Mouse (Mus musculus): ENCODE measurements around the gene Hras. TPM values are rescaled to one million over a fixed set of nuclear protein-coding genes. Genes with fewer than 3 reads are reported as not detected.
A peak's percentile ranks its signal among the peaks of the same experiment; 100 is the strongest.

Gene Hras
- polyA plus RNA-seq, 2 experiments = 66.8 to 84.4 TPM

DNA sequence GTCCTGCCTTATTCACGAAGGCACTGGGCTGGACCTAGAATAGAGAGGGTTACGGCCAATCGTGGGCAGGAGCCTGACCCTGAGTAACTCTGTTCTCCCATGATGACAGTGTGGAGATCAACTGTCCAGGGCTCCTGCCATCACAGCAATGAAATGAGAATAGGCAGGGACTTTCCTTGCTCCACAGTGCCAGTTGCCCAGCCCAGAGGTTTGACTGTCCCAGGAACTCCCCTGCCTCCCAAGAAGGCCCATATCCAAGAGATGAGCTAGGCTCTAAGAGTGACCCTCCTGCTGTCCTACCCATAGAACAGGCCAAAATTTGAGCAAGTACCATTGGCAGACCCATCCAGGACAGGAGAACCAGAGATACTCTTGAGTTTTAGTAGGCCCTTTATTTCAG is 5.1 kb downstream of the Hras start:
- Histone ChIP-seq H3K9me3 (ENCODE audit: control insufficient read depth, low read length) (no peaks in the 10 kb centered on the region), H3K27me3 (ENCODE audit: control insufficient read depth, insufficient read depth, low read length) (no peaks in the 10 kb centered on the region), H3K4me1 (replicated peaks; ENCODE audit: control insufficient read depth in 2 of 2, insufficient read depth in 2 of 2, low read length in 1 of 2) (peaks cover 0 to 6% of the 10 kb centered on the region in 2 experiments; a peak in 2 of 4 replicates), H3K27ac (no peak overlapping the region), H3K36me3 (replicated peaks; ENCODE audit: control insufficient read depth, insufficient read depth, low read depth) (peaks cover 26% of the 10 kb centered on the region), H3K9ac (replicated peaks) (no peak overlapping the region), H3K4me2 (ENCODE audit: low read depth) (no peak overlapping the region), H3K4me3 (ENCODE audit: insufficient read depth in 1 of 2, low read depth in 2 of 2, low read length in 2 of 2) (no peak overlapping the region)
- no peak for DNase-seq (ENCODE audit: low read depth in 3 of 3, low spot score in 3 of 3)
- no peak for TF ChIP-seq CTCF (IDR thresholded peaks at IDR 0.05; ENCODE audit: low read depth)
- TF ChIP-seq EP300 (IDR thresholded peaks at IDR 0.05; ENCODE audit: low read depth) = no peak
- no peak for ATAC-seq (ENCODE audit: insufficient read depth)
- WGBS (ENCODE audit: insufficient replicate concordance) = 79% methylated on average over 3 of the region's 3 CpGs

DNA sequence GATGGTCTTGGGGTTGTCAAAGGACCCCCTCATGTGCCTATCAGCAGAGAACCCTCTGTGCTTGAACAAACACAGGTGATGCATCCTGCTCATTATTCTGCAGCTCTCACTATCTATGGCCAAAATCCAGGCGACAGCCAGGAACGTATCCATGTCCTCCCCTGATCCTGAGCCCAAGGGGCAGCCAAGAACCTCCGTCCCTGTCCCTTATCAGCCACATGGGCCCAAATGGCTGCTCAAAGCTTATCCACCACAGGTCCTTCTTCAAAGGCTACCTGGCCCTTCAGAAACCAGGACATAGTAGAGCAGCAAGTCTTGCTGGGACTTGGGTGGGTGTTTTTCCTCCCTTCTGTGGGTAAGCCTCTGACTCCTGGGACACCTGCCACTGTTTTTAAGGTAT is 5.6 kb downstream of the Hras start:
- ATAC-seq (ENCODE audit: insufficient read depth) (no peak), DNase-seq (ENCODE audit: low read depth in 3 of 3, low spot score in 3 of 3) (no peak)
- Histone ChIP-seq H3K4me3 (ENCODE audit: insufficient read depth in 1 of 2, low read depth in 2 of 2, low read length in 2 of 2) (no peak overlapping the region), H3K9me3 (ENCODE audit: control insufficient read depth, low read length) (no peaks in the 10 kb centered on the region), H3K36me3 (replicated peaks; ENCODE audit: control insufficient read depth, insufficient read depth, low read depth) (peaks cover 26% of the 10 kb centered on the region), H3K9ac (replicated peaks) (no peak overlapping the region), H3K4me1 (replicated peaks; ENCODE audit: control insufficient read depth in 2 of 2, insufficient read depth in 2 of 2, low read length in 1 of 2) (peaks cover 0 to 6% of the 10 kb centered on the region in 2 experiments; a peak in 2 of 4 replicates), H3K4me2 (ENCODE audit: low read depth) (no peak overlapping the region), H3K27me3 (ENCODE audit: control insufficient read depth, insufficient read depth, low read length) (no peaks in the 10 kb centered on the region), H3K27ac (no peak overlapping the region)
- TF ChIP-seq CTCF (IDR thresholded peaks at IDR 0.05; ENCODE audit: low read depth) (no peak), EP300 (IDR thresholded peaks at IDR 0.05; ENCODE audit: low read depth) (no peak)
- WGBS (ENCODE audit: insufficient replicate concordance) = 79% methylated on average over 3 of the region's 3 CpGs

DNA sequence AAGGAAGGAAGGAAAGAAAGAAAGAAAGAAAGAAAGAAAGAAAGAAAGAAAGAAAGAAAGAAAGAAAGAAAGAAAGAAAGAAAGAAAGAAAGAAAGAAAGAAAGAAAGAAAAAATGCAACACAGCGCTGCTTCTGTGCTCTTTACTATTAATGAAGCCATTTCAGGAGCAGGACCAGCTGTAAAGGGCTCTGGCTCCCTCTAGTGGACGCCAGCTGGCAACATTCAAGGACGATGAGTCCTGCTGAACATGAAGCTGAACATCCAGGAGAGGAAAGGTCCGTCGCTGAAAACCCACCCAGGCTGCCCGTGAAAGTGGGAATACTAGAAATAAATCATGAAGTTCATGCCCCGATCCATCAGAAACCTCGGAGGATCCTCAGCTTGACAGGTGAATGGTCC is 17.6 kb downstream of the Hras start:
- Histone ChIP-seq H3K4me3 (ENCODE audit: insufficient read depth in 1 of 2, low read depth in 2 of 2, low read length in 2 of 2) (no peak overlapping the region), H3K9me3 (ENCODE audit: control insufficient read depth, low read length) (no peaks in the 10 kb centered on the region), H3K4me2 (ENCODE audit: low read depth) (no peak overlapping the region), H3K27ac (no peak overlapping the region), H3K36me3 (replicated peaks; ENCODE audit: control insufficient read depth, insufficient read depth, low read depth) (no peaks in the 10 kb centered on the region), H3K4me1 (replicated peaks; ENCODE audit: control insufficient read depth in 2 of 2, insufficient read depth in 2 of 2, low read length in 1 of 2) (peaks cover 10 to 11% of the 10 kb centered on the region in 2 experiments), H3K9ac (replicated peaks) (no peak overlapping the region), H3K27me3 (ENCODE audit: control insufficient read depth, insufficient read depth, low read length) (no peaks in the 10 kb centered on the region)
- ATAC-seq (ENCODE audit: insufficient read depth) (no peak), DNase-seq (ENCODE audit: low read depth in 3 of 3, low spot score in 3 of 3) (peak; percentile 74 to 79 (median 76))
- no peak for TF ChIP-seq EP300 (IDR thresholded peaks at IDR 0.05; ENCODE audit: low read depth)
- peak; percentile 97 for TF ChIP-seq CTCF (IDR thresholded peaks at IDR 0.05; ENCODE audit: low read depth)
- WGBS (ENCODE audit: insufficient replicate concordance) = 3% methylated on average over 8 of the region's 8 CpGs

- WGBS (ENCODE audit: insufficient replicate concordance) = 73% methylated on average over 4 of the region's 4 CpGs
- ATAC-seq (ENCODE audit: insufficient read depth) (no peak), DNase-seq (ENCODE audit: low read depth in 3 of 3, low spot score in 3 of 3) (no peak)
- Histone ChIP-seq H3K27ac (no peak overlapping the region), H3K36me3 (replicated peaks; ENCODE audit: control insufficient read depth, insufficient read depth, low read depth) (no peaks in the 10 kb centered on the region), H3K9me3 (ENCODE audit: control insufficient read depth, low read length) (no peaks in the 10 kb centered on the region), H3K27me3 (ENCODE audit: control insufficient read depth, insufficient read depth, low read length) (no peaks in the 10 kb centered on the region), H3K4me1 (replicated peaks; ENCODE audit: control insufficient read depth in 2 of 2, insufficient read depth in 2 of 2, low read length in 1 of 2) (peaks cover 19 to 20% of the 10 kb centered on the region in 2 experiments), H3K4me3 (ENCODE audit: insufficient read depth in 1 of 2, low read depth in 2 of 2, low read length in 2 of 2) (no peak overlapping the region), H3K4me2 (ENCODE audit: low read depth) (no peak overlapping the region), H3K9ac (replicated peaks) (no peak overlapping the region)
- TF ChIP-seq CTCF (IDR thresholded peaks at IDR 0.05; ENCODE audit: low read depth) = peak; percentile 14; the same call in 1 of the 2 replicates
- no peak for TF ChIP-seq EP300 (IDR thresholded peaks at IDR 0.05; ENCODE audit: low read depth)
Observed at GRCm38 (mm10) chr7:141175068-141175467, 18.7 kb downstream of the Hras start.

- Histone ChIP-seq H3K4me3 (ENCODE audit: insufficient read depth in 1 of 2, low read depth in 2 of 2, low read length in 2 of 2) (peak overlapping the region in 1 of 2 experiments; percentile 58; a peak in 2 of 4 replicates), H3K27ac (peak overlapping the region; percentile 16; the same call in 1 of the 2 replicates), H3K27me3 (ENCODE audit: control insufficient read depth, insufficient read depth, low read length) (no peaks in the 10 kb centered on the region), H3K9ac (replicated peaks) (no peak overlapping the region; the same call in 1 of the 2 replicates), H3K9me3 (ENCODE audit: control insufficient read depth, low read length) (no peaks in the 10 kb centered on the region), H3K36me3 (replicated peaks; ENCODE audit: control insufficient read depth, insufficient read depth, low read depth) (no peaks in the 10 kb centered on the region), H3K4me1 (replicated peaks; ENCODE audit: control insufficient read depth in 2 of 2, insufficient read depth in 2 of 2, low read length in 1 of 2) (peaks cover 33% of the 10 kb centered on the region in 2 experiments), H3K4me2 (ENCODE audit: low read depth) (peak overlapping the region; percentile 79)
- 76% methylated on average over 5 of the region's 5 CpGs for WGBS (ENCODE audit: insufficient replicate concordance)
- ATAC-seq (ENCODE audit: insufficient read depth) (no peak), DNase-seq (ENCODE audit: low read depth in 3 of 3, low spot score in 3 of 3) (no peak)
- TF ChIP-seq EP300 (IDR thresholded peaks at IDR 0.05; ENCODE audit: low read depth) = no peak
- TF ChIP-seq CTCF (IDR thresholded peaks at IDR 0.05; ENCODE audit: low read depth) = no peak
Observed at GRCm38 (mm10) chr7:141173323-141173850, 20.4 kb downstream of the Hras start.

Data from liver, embryonic 14.5 days (tissue).